Mouse (Mus musculus) heart, postnatal 4 days (tissue): ENCODE measurements at regions not wholly inside any gene's neighbourhood (a gene's known extent, or its start where the extent isn't known, plus 50 kb on each side); places are given as distances from the start of the nearest gene placed in this dataset.

Experiments used
- DNase-seq: peaks from one replicate; pipeline ENCODE4 v3.0.0; 2021

GRCm38 (mm10) chr1:71899128-71899527, 246.1 kb upstream of the Fn1 start:
- no peak for DNase-seq

- no peak for DNase-seq
Measured at GRCm38 (mm10) chr1:71898198-71898597, 245.2 kb upstream of the Fn1 start.

GRCm38 (mm10) chr1:71897464-71898051, 244.6 kb upstream of the Fn1 start:
- DNase-seq = peak; percentile 25

- peak; percentile 17 for DNase-seq
Measured at GRCm38 (mm10) chr1:71896141-71896725, 243.2 kb upstream of the Fn1 start.

- DNase-seq = peak; percentile 27
Measured at GRCm38 (mm10) chr1:71893636-71894035, 240.6 kb upstream of the Fn1 start.

GRCm38 (mm10) chr1:71887809-71888208, 234.8 kb upstream of the Fn1 start:
- DNase-seq = no peak

- DNase-seq = no peak
Measured at GRCm38 (mm10) chr1:71886903-71887302, 233.9 kb upstream of the Fn1 start.

GRCm38 (mm10) chr1:71886233-71886632, 233.2 kb upstream of the Fn1 start:
- DNase-seq = no peak

GRCm38 (mm10) chr1:71881851-71882250, 228.9 kb upstream of the Fn1 start:
- no peak for DNase-seq

- no peak for DNase-seq
Measured at GRCm38 (mm10) chr1:71881191-71881590, 228.2 kb upstream of the Fn1 start.

GRCm38 (mm10) chr1:71880480-71880879, 227.5 kb upstream of the Fn1 start:
- DNase-seq = no peak

- DNase-seq = no peak
Measured at GRCm38 (mm10) chr1:71876712-71877401, 223.9 kb upstream of the Fn1 start.

GRCm38 (mm10) chr1:71874037-71874436, 221.0 kb upstream of the Fn1 start:
- no peak for DNase-seq

GRCm38 (mm10) chr1:71865670-71866069, 212.7 kb upstream of the Fn1 start:
- no peak for DNase-seq

GRCm38 (mm10) chr1:71864749-71865148, 211.7 kb upstream of the Fn1 start:
- no peak for DNase-seq

GRCm38 (mm10) chr1:71853212-71853611, 200.2 kb upstream of the Fn1 start:
- no peak for DNase-seq

- no peak for DNase-seq
Measured at GRCm38 (mm10) chr1:71851268-71851667, 198.3 kb upstream of the Fn1 start.

GRCm38 (mm10) chr1:71848656-71849055, 195.7 kb upstream of the Fn1 start:
- DNase-seq = no peak

GRCm38 (mm10) chr1:71844938-71845685, 192.1 kb upstream of the Fn1 start:
- DNase-seq = peak; percentile 55

GRCm38 (mm10) chr1:71837764-71838163, 184.8 kb upstream of the Fn1 start:
- DNase-seq = no peak

GRCm38 (mm10) chr1:71837039-71837648, 184.1 kb upstream of the Fn1 start:
- DNase-seq = no peak

- no peak for DNase-seq
Measured at GRCm38 (mm10) chr1:71830379-71830778, 177.4 kb upstream of the Fn1 start.

- DNase-seq = no peak
Measured at GRCm38 (mm10) chr1:71824410-71824809, 171.4 kb upstream of the Fn1 start.
